Comparison of ENCODE assay signal across 20 mouse cellular contexts in the genomic region with DNA sequence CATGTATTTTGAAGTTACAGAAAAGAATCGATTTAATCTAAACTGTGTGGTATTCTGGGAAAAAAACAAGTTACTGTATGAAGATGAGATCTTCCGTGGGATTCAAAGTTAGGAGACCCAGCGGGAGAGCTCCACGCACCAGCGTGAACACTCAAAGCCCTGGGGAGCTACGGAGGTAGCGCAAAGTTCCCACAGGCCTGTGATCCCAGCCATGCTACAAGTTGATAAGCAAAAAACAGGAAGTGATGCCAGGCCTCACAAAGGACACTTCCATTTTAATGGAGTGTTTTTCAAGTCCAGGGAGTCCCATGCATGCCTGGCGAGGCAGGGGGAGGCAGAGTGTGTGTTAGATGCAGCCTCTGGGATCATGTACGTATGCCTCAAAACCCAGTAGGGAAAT.
"Had no signal": no experiment of that assay in that cellular context is flagged by ENCODE, and none has a peak within 500 bp of the region (broad histone marks: within the 10 kb centered on the region; RNA-seq: fewer than 3 reads in every experiment).

No protein-coding gene starts in this region.

- H3K27ac ChIP-seq: lung, embryonic 15.5 days; macrophage; midbrain, embryonic 12.5 days; neural tube, embryonic 13.5 days; neural tube, embryonic 15.5 days had no signal

- H3K4me3 ChIP-seq: lung, embryonic 15.5 days; midbrain, embryonic 10.5 days; midbrain, embryonic 12.5 days; myocyte; neural tube, embryonic 13.5 days; neural tube, embryonic 15.5 days had no signal

- H3K36me3 ChIP-seq: lung, embryonic 15.5 days; midbrain, embryonic 10.5 days; midbrain, embryonic 12.5 days; neural tube, embryonic 13.5 days; neural tube, embryonic 15.5 days had no signal

- H3K27me3 ChIP-seq: lung, embryonic 15.5 days; midbrain, embryonic 12.5 days; neural tube, embryonic 13.5 days; neural tube, embryonic 15.5 days had no signal

- DNase-seq: liver, postnatal 0 days; lung, adult 2 months; lung, postnatal 14 days; lung, postnatal 36 days; midbrain, embryonic 14.5 days; right cerebral cortex, postnatal 25 days; right cerebral cortex, postnatal 4 days; spleen, adult 18-20 months; thymus, adult 18-20 months; thymus, postnatal 14 days; thymus, postnatal 36 days had no signal

- H3K4me1 ChIP-seq: neural tube, embryonic 15.5 days had no signal

- ATAC-seq: liver, postnatal 0 days; lung, postnatal 0 days; midbrain, embryonic 16.5 days had no signal

- H3K9ac ChIP-seq: liver, postnatal 0 days; lung, embryonic 15.5 days; midbrain, embryonic 12.5 days; neural tube, embryonic 13.5 days; neural tube, embryonic 15.5 days had no signal

- H3K4me2 ChIP-seq: lung, embryonic 15.5 days; midbrain, embryonic 12.5 days; neural tube, embryonic 13.5 days; neural tube, embryonic 15.5 days had no signal

- H3K9me3 ChIP-seq: lung, embryonic 15.5 days; midbrain, embryonic 10.5 days; midbrain, embryonic 12.5 days; neural tube, embryonic 13.5 days; neural tube, embryonic 15.5 days had no signal
